In the genomic region with DNA sequence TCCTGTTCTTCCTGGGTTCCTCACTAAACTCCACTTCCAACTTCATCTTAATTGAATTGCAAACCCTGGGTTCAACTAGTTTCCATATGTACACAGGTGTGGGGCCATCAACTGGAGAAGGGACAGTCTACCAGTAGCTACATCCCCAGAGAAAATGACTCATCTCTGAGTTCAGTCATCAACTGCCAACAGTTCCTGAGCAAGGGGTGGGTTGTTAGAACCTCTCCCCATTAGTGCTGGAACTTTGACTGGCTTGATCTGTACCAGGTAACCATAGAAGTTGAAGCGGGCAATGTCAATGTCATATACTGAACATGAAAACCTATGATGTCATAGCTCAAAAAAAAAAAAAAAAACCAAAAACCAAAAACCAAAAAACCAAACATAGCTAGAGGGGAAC, we compare ENCODE assay signal across 30 mouse cellular contexts.
"Had no signal": no experiment of that assay in that cellular context is flagged by ENCODE, and none has a peak within 500 bp of the region (broad histone marks: within the 10 kb centered on the region; RNA-seq: fewer than 3 reads in every experiment).

No protein-coding gene starts in this region.

- H3K9me3 ChIP-seq: heart, embryonic 10.5 days; heart, embryonic 12.5 days; heart, embryonic 13.5 days; heart, embryonic 15.5 days; hindbrain, embryonic 10.5 days; hindbrain, embryonic 12.5 days; hindbrain, embryonic 13.5 days; hindbrain, embryonic 15.5 days; intestine, embryonic 15.5 days; kidney, embryonic 15.5 days had no signal

- DNase-seq: heart, postnatal 10 days; heart, postnatal 14 days; heart, postnatal 36 days; heart, postnatal 4 days; kidney, adult 11 months; kidney, adult 18-20 months; kidney, adult 2 months; kidney, adult 8-10 months; kidney, adult 9 months; kidney, postnatal 10 days; kidney, postnatal 14 days; kidney, postnatal 25 days; kidney, postnatal 36 days; kidney, postnatal 4 days; layer of hippocampus, postnatal 36 days had no signal

- H3K4me2 ChIP-seq: heart, embryonic 11.5 days; heart, embryonic 12.5 days; heart, embryonic 13.5 days; heart, embryonic 15.5 days; hindbrain, embryonic 12.5 days; hindbrain, embryonic 13.5 days; hindbrain, embryonic 14.5 days; hindbrain, embryonic 15.5 days; intestine, embryonic 15.5 days; kidney, embryonic 15.5 days had no signal

- H3K9ac ChIP-seq: heart, embryonic 12.5 days; heart, embryonic 13.5 days; heart, embryonic 15.5 days; hindbrain, embryonic 12.5 days; hindbrain, embryonic 13.5 days; hindbrain, embryonic 14.5 days; hindbrain, embryonic 15.5 days; intestine, embryonic 15.5 days; kidney, embryonic 15.5 days had no signal

- H3K27me3 ChIP-seq: heart, embryonic 12.5 days; heart, embryonic 13.5 days; heart, embryonic 15.5 days; hindbrain, embryonic 12.5 days; hindbrain, embryonic 13.5 days; hindbrain, embryonic 15.5 days; intestine, embryonic 15.5 days; kidney, embryonic 15.5 days had no signal

- H3K36me3 ChIP-seq: heart, embryonic 10.5 days; heart, embryonic 12.5 days; heart, embryonic 13.5 days; heart, embryonic 15.5 days; hindbrain, embryonic 10.5 days; hindbrain, embryonic 12.5 days; hindbrain, embryonic 13.5 days; hindbrain, embryonic 15.5 days; intestine, embryonic 15.5 days; kidney, embryonic 15.5 days had no signal

- H3K4me1 ChIP-seq: heart, embryonic 10.5 days; hindbrain, embryonic 12.5 days; hindbrain, embryonic 13.5 days; hindbrain, embryonic 15.5 days; intestine, embryonic 15.5 days; kidney, embryonic 15.5 days had no signal

- H3K4me3 ChIP-seq: heart, embryonic 10.5 days; heart, embryonic 12.5 days; heart, embryonic 13.5 days; heart, embryonic 15.5 days; hindbrain, embryonic 10.5 days; hindbrain, embryonic 12.5 days; hindbrain, embryonic 13.5 days; hindbrain, embryonic 15.5 days; intestine, embryonic 15.5 days; kidney, embryonic 15.5 days; left cerebral cortex, adult 2 months had no signal

- H3K27ac ChIP-seq: heart, embryonic 10.5 days; heart, embryonic 13.5 days; heart, embryonic 15.5 days; hindbrain, embryonic 10.5 days; hindbrain, embryonic 12.5 days; hindbrain, embryonic 13.5 days; hindbrain, embryonic 14.5 days; hindbrain, embryonic 15.5 days; hindbrain, postnatal 0 days; intestine, embryonic 15.5 days; kidney, embryonic 15.5 days; kidney, postnatal 0 days; left cerebral cortex, adult 2 months had no signal
